9 mouse cellular contexts compared by ENCODE assay signal in genomic region chr12:45466066-45466465, GRCm38 (mm10).
DNase-seq lines count a peak whose midpoint lies in the region; TF ChIP-seq lines count a peak whose summit lies in the region.
"Had no signal": no experiment of that assay in that cellular context is flagged by ENCODE, and none has a peak within 500 bp of the region (broad histone marks: within the 10 kb centered on the region; RNA-seq: fewer than 3 reads in every experiment).

No protein-coding gene starts in this region.

- intact Hi-C loops in gastrocnemius, adult 2 months (cut with DNase I) = no loop called here

- TF ChIP-seq CTCF in gastrocnemius, adult 2 months (IDR thresholded peaks at IDR 0.05) = peak; percentile 22; the same call in 1 of the 2 replicates
- TF ChIP-seq CTCF in olfactory bulb, adult 2 months (IDR thresholded peaks at IDR 0.05; ENCODE audit: insufficient read depth, low read depth, low read length) = 0 out of 2 replicates have a peak, but pooled peaks have one; percentile 28

- DNase-seq in gastrocnemius, adult 2 months = peak; percentile 18
- no peak for DNase-seq in gastrocnemius, adult 18-20 months (ENCODE audit: low spot score)
- peak; percentile 30 for DNase-seq in cerebellum, adult 9-11 months
- DNase-seq in frontal cortex, postnatal 25 days (ENCODE audit: low spot score in 2 of 2) = peak; percentile 28 to 51
- peak; percentile 66 to 86 for DNase-seq in layer of hippocampus, postnatal 14 days (ENCODE audit: low spot score in 2 of 2)
- DNase-seq in ovary, postnatal 10 days (ENCODE audit: low spot score) = no peak
- DNase-seq in spleen, postnatal 4 days (ENCODE audit: low spot score in 2 of 2) = no peak

- no peak for TF ChIP-seq POLR2A in olfactory bulb, adult 2 months (IDR thresholded peaks at IDR 0.05; ENCODE audit: insufficient read depth, low read depth, low read length)

- no peak overlapping the region for H3K27ac ChIP-seq in gastrocnemius, adult 2 months
- no peak overlapping the region for H3K27ac ChIP-seq in olfactory bulb, adult 2 months (ENCODE audit: insufficient read depth, low read depth, low read length)
- H3K27ac ChIP-seq: lung, embryonic 15.5 days had no signal

- 67% methylated on average over 3 of the region's 3 CpGs for WGBS in olfactory bulb, adult 2 months

- no peak overlapping the region for H3K4me3 ChIP-seq in gastrocnemius, adult 2 months
- no peak overlapping the region for H3K4me3 ChIP-seq in olfactory bulb, adult 2 months (ENCODE audit: insufficient read depth, low read depth, low read length)
- H3K4me3 ChIP-seq: lung, embryonic 15.5 days had no signal

- H3K4me1 ChIP-seq in olfactory bulb, adult 2 months (ENCODE audit: control insufficient read depth, insufficient read depth, low read length) = peaks cover 3% of the 10 kb centered on the region
- H3K4me1 ChIP-seq: lung, embryonic 15.5 days had no signal

Comparison
In these comparisons a context has a peak if more than half of its experiments do, and no peak if none do; other contexts are left out.
1. DNase-seq: peak in gastrocnemius, adult 2 months (single experiment), cerebellum, adult 9-11 months (single experiment), frontal cortex, postnatal 25 days (2 of 2) and layer of hippocampus, postnatal 14 days (2 of 2); none in gastrocnemius, adult 18-20 months (single experiment), ovary, postnatal 10 days (single experiment) and spleen, postnatal 4 days (0 of 2).